Mouse (Mus musculus): Measurements from ENCODE around the gene Hist1h1e.
"Not testable (repeated sequence)": the region's sequence is repeated elsewhere in the genome, so short reads cannot be mapped to it uniquely, and the experiment has no call there.

Gene Hist1h1e

GRCm38 (mm10) chr13:23622175-23622671, at the start of gene Hist1h1e:
Gene Hist1h1e, minus strand, starts transcription at chr13:23622558.
- peak; percentile 95 to 96 for DNase-seq

DNA sequence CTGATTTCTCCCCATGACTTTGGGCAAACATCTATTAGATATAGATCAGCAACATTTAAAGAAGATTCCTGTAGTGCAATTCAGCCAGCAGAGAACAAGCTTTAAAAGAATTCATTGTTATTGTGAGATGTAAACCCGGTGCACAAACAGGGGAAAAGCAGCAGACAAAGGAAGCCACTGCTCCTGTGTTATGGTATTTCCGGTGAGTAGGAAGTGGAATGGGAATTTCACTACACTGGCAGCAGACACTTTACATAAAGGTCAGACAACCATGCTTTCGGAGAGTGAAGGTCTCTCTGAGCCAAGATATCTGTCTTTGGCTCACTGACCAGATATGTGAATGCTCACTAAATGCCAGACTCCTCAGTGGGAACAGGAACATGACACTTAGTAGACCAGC, 40.2 kb upstream of the Hist1h1e start:
- no peak for DNase-seq

- no peak for DNase-seq
Observed at GRCm38 (mm10) chr13:23659636-23660366, 37.4 kb upstream of the Hist1h1e start.

DNA sequence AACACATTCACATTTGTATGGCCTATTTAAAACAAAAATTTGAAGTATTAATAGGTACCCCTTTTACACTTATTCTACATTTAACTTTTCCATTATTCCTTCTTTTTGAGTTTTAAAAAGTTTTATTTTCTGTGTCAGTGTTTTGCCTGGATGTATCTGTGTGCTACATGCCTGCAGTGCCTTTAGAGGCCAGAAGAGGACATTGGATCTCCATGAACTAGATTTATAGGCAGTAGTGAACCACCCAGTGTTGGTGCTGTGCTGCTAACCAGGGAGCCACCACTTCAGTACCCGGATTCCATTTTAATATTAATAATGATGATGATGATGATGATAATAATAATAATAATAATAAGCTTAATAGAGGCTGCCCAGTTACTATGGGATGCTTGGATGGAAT, 8.3 kb upstream of the Hist1h1e start:
- no peak for DNase-seq

DNA sequence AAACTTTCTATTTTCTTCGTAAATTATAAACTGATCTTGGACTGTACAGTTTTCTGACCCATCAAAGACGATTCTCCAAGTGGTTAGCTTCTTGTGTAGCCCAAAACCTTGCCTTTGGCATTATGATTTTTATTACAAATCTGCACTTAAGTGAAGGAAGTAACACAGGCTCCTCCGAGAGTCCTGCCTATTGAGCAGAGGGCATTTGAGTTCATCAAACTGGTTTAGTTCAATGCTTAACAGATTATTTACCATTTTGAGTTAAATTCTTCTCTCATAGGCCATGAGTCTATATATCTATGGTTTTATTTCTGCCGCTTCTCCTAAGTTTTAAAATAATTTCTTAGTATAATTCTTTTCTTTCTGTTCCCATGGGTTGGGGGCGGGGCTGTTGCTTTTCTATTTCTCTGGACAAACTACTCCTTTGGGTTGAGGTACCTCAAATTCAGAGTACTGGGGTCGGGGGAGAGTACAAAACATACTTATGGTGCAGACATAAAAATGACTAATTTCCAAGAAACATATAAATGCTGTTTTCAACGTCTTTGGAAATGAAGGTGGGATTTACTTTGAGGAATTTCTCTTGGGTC, 598 bp upstream of the Hist1h1e start:
- peak; percentile 11 to 56 for DNase-seq

DNA sequence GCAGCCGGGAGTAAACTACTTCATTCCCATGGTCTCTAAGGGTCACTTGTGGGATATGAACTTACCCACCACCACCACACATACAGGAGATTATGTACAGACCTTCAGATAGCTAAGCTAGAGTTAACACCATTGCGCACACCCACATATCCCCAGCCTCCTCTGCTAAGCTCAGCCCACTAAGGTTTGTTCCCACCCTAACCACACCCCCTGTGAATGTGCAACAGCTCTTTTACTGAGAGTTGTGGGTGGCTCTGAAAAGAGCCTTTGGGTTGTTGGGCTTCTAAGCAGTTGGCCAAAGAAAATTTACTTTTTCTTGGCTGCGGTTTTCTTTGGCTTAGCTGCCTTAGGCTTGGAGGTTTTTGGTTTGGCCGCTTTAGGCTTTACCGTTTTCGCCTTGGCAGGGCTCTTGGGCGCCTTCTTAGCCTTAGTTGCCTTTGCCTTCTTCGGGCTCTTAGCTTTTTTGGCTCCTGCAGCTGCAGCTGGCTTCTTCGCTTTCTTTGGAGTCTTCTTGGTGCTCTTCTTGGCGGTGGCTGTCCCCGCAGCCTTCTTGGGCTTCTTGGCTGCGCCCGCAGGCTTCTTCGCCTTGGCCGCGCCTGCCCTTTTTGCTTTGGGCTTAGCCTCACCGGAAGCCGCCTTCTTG, 705 bp downstream of the Hist1h1e start:
- DNase-seq = peak; percentile 53 to 62

DNA sequence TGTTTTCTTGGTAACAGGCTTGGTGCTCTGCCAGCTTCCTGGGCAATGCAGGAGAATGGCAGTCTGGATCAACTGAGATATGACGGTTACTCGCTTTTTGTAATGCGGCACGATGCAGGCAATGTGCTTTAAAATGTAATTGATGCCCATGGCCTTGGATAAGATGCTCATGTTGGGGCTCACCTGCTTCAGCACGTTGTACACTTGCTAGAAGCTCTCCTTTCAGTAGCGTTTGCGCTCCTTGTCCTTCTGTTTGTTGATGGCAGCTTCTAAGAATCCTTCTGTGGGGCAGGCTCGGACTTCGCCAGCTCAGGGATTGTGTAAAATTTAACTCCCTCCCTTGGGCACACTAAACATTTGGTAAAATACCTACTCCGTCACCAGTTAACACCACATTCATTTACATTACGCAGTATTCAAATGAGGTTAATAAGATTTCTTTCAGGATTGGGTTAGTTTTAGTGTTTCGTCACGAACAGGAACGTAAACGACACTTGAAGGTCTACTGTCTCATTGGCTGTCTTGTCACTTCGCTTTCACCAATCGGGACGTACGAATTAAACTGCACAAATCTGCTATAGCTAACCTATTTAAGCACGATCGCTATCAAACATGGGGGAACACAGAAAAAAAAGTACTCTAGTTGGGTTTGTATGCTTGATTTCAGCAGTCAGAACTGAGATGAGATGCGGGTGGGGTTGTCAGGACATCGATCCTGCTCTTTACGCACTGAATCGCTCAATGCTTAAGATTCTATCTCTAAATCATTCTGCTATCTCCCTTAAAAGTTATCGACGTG, 1.4 kb downstream of the Hist1h1e start, which contains the start of gene Hist1h2be:
Gene Hist1h2be, minus strand, starts transcription at position 392 of the 799 bp plus-strand sequence.
- peak; percentile 75 to 81 for DNase-seq

GRCm38 (mm10) chr13:23620056-23620732, 2.2 kb downstream of the Hist1h1e start:
- DNase-seq = peak in 1 of 2 experiments; percentile 14

- DNase-seq = no peak
Observed at GRCm38 (mm10) chr13:23611638-23612037, 10.7 kb downstream of the Hist1h1e start.

DNA sequence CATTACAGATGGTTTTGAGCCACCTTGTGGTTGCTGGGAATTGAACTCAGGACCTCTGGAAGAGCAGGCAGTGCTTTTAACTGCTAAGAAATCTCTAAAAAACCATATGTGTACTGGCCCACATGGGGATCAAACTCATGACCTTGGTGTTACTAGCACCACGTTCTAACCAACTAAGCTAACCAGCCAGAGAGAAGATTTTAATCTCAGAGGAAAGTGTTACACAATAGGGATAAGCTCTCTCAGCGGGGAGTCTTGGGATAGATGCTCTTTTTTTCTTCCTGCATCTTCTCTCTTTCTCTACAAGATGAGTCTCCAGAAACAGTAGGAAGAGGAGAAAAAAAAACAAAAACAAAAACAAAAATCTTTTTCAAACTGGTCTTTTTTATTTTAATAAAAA, 12.0 kb downstream of the Hist1h1e start:
- DNase-seq = no peak

- DNase-seq = no peak
Observed at GRCm38 (mm10) chr13:23609844-23610243, 12.5 kb downstream of the Hist1h1e start.

- no peak for DNase-seq
Observed at GRCm38 (mm10) chr13:23609209-23609608, 13.1 kb downstream of the Hist1h1e start.

GRCm38 (mm10) chr13:23605052-23605451, 17.3 kb downstream of the Hist1h1e start:
- DNase-seq = no peak

DNA sequence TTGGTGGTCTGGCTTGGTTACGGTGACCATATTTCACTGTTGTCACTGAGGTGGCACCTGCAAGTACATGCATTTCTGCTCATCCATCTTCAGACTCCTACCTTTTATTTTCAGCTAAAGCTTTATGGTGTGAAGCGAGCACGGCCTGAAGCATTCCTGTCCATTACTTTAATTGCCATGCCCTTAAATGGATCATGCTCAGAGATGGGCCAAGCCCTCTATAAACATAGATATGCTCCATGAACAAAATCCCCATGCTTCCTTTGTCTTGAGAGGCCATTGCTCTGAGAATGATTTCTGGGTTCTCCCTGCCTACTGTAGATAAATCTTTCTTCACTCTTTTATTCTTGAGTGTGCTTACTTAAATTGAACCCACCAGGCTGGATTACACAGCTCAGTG, 17.9 kb downstream of the Hist1h1e start:
- DNase-seq = no peak

DNA sequence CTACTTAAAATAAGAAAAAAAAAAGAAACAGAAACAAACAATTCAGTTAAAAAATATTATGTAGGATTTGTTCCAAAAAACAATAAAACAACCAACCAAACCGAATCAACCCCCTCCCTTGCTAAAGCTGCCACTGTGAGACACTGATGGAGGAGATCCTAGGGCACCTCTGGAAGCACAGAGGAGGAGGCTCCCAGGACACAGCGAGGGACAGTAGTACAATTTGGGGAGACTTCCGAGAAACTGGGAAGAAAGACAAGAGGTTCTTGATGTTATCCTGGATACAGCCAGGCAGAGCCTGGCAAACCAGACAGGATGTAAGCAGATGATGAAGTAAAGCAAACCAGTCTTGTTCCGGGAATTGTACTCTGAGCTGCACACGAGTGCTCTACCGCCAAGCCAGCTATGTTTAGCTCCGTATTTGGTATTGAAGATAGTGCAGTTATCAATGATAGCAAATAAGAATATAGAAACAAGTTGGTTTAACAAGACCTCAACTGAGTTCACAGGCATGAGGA, 19.1 kb downstream of the Hist1h1e start:
- no peak for DNase-seq

- DNase-seq = peak; percentile 80 to 88
Observed at GRCm38 (mm10) chr13:23597957-23598356, 24.4 kb downstream of the Hist1h1e start.

DNA sequence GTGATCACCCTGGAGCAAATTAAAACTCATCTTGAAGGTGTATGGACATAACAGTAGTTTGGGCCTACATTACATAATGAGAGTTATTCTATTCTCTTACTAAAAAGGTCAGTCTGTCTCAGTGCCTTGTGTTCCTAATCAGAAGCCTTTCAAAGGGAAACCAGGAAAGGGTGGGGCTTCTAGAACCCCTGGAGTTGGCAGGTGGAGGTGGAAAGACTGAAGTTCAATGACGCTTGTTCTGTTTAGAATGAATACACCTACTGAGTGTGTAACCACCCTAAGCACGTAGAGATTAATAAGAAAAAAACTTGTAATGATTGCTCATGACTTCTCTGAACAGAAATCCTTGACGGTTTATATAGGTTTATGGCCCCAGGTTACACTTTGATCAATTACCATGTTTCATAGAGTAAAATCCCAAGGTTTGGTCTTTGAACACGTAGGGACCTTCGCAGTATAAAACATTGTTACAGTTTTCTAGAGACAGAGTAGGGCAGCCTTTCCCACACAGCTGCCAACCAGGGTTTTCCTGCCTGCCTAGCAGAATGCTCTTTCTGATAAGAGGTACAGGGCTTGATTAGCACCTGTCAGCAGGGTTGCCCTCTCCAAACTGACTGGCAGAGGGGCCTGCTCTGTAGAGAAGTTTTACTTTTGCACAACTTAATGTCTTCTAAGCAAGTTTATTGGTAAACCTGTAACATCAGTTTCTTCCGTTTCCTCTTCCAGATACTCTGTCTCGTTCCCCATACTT, 26.6 kb downstream of the Hist1h1e start:
- no peak for DNase-seq

GRCm38 (mm10) chr13:23595185-23595584, 27.2 kb downstream of the Hist1h1e start:
- DNase-seq = no peak

GRCm38 (mm10) chr13:23593051-23593770, 29.1 kb downstream of the Hist1h1e start:
- DNase-seq = no peak

DNA sequence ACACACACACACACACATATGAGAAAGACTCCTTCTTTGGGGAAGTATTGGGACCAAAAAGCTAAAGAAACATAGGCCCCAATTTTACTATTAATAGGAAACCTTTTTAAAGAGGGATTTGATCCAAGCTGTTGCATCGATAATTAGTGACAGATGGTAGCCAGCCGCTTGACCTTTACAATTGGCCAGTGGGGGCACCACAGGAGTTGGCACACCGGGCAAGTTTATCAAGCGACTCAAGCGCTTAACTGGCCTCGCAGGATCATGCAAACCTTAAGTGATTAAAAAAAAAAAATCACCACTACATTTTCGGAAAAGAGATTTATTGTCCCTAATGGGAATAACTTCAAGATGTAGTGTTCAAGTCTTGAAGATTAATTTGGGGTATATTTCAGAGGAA, 29.7 kb downstream of the Hist1h1e start:
- DNase-seq = peak; percentile 61 to 80

GRCm38 (mm10) chr13:23591886-23592285, 30.5 kb downstream of the Hist1h1e start:
- not testable (repeated sequence) for DNase-seq

Data from cerebellum, postnatal 25 days (tissue).